Mouse (Mus musculus): ENCODE data around the gene Tmed10. TPM values are rescaled to one million over a fixed set of nuclear protein-coding genes. Genes with fewer than 3 reads are reported as not detected.

Gene Tmed10
- polyA plus RNA-seq, 1 experiment from 2014 or later: 175 TPM

- DNase-seq (no peak), ATAC-seq (ENCODE audit: low read depth) (no peak)
- Histone ChIP-seq H3K27ac (no peak overlapping the region), H3K27me3 (peaks cover 33% of the 10 kb centered on the region), H3K4me3 (replicated peaks) (no peak overlapping the region), H3K9me3 (replicated peaks) (peaks cover 6% of the 10 kb centered on the region; the same call in 1 of the 2 replicates), H3K4me2 (no peak overlapping the region), H3K9ac (no peak overlapping the region), H3K4me1 (replicated peaks) (peaks cover 16% of the 10 kb centered on the region), H3K36me3 (no peaks in the 10 kb centered on the region)
- WGBS (ENCODE audit: insufficient replicate concordance): 73% methylated on average over 10 of the region's 10 CpGs
Measured at GRCm38 (mm10) chr12:85290633-85291032, 84.0 kb downstream of the Tmed10 start.

Other genes with a start within 250 kb of the Tmed10 start
- gene Rps6kl1, start 223.6 kb downstream of the Tmed10 start, polyA plus RNA-seq (2015; fragmentation: Nextera tagmentation; extraction: Ambion mirVana): 0.73 and 0.74 TPM in 2 replicates
- 0.50 and 0.60 TPM in 2 replicates for gene Pgf, start 197.1 kb downstream of the Tmed10 start, polyA plus RNA-seq (2015; fragmentation: Nextera tagmentation; extraction: Ambion mirVana)
- 49.4 and 49.9 TPM in 2 replicates for gene Eif2b2, start 155.4 kb downstream of the Tmed10 start, polyA plus RNA-seq (2015; fragmentation: Nextera tagmentation; extraction: Ambion mirVana)
- gene Mlh3, start 104.2 kb downstream of the Tmed10 start, polyA plus RNA-seq (2015; fragmentation: Nextera tagmentation; extraction: Ambion mirVana): 2.8 and 3.0 TPM in 2 replicates
- 66.3 and 71.4 TPM in 2 replicates for gene Acyp1, start 86.4 kb downstream of the Tmed10 start, polyA plus RNA-seq (2015; fragmentation: Nextera tagmentation; extraction: Ambion mirVana)
- 0.12 and 0.14 TPM in 2 replicates for gene Zc2hc1c, start 86.3 kb downstream of the Tmed10 start, polyA plus RNA-seq (2015; fragmentation: Nextera tagmentation; extraction: Ambion mirVana)
- 5.0 and 6.1 TPM in 2 replicates for gene Nek9, start 35.5 kb downstream of the Tmed10 start, polyA plus RNA-seq (2015; fragmentation: Nextera tagmentation; extraction: Ambion mirVana)
- gene Fos, start 99.0 kb upstream of the Tmed10 start, polyA plus RNA-seq (2015; fragmentation: Nextera tagmentation; extraction: Ambion mirVana): 1.5 and 1.7 TPM in 2 replicates
- 0.12 and 0.17 TPM in 2 replicates for gene Jdp2, start 224.2 kb upstream of the Tmed10 start, polyA plus RNA-seq (2015; fragmentation: Nextera tagmentation; extraction: Ambion mirVana)

All from liver, embryonic 13.5 days (tissue).